In the genomic region with DNA sequence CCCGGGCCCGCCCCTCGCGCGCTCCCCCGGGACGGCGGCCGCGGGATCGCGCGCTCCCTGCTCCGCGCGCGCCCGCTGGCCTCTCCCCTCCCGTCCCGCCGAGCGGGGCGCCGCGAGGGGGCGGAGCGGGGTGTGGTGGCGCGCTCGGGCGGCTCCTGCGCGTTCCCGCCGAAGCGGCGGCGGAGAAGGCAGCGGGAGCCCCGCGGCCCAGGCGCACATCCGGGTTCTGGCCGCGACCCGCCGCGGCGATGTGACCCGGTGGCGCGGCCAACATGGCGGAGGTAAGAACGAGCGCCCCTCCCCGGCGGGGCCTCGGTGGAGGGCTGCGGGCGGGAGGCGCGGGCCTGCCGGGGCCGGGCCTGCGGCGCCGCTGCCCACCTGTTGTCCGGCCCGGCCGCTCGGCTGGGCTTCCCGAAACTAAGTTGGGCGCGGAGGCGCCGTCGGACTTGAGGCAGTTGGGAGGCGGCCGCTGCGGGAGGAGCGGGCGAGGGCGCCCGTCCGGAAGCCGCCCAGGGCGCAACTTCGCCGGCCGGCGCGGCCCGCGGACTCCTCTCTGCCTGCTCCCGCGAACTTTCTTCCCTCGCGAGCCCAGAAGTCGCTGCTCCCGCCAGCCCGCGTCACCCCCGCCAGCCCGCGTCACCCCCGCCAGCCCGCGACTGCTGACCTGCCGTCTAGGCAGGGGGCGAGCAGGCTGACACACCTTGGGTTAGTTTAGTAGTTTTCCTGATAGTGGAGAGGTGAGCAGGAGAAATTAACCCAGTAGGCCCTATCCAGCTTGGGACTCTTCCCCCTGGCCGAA, we compare ENCODE assay signal across 8 mouse cellular contexts. TPM values are rescaled to one million over a fixed set of nuclear protein-coding genes. Genes with fewer than 3 reads are reported as not detected.
DNase-seq lines count a peak whose midpoint lies in the region; ATAC-seq and TF ChIP-seq lines count a peak whose summit lies in the region.

No protein-coding gene starts in this region.

- under 1% methylated on average over 96 of the region's 111 CpGs for WGBS in heart, embryonic 12.5 days
- WGBS in kidney, embryonic 16.5 days, result under 1% methylated on average over 84 of the region's 111 CpGs
- under 1% methylated on average over 49 of the region's 111 CpGs for WGBS in midbrain, postnatal 0 days

- H3K27me3 ChIP-seq in C2C12 (ENCODE audit: control insufficient read depth, insufficient read depth, insufficient read length), result no peaks in the 10 kb centered on the region
- H3K27me3 ChIP-seq in erythroblast, embryonic 14.5 days (ENCODE audit: control insufficient read depth), result no peaks in the 10 kb centered on the region
- no peaks in the 10 kb centered on the region for H3K27me3 ChIP-seq in heart, embryonic 12.5 days (replicated peaks)
- H3K27me3 ChIP-seq in kidney, embryonic 16.5 days (ENCODE audit: insufficient read depth, low read length), result no peaks in the 10 kb centered on the region
- H3K27me3 ChIP-seq in midbrain, postnatal 0 days (ENCODE audit: insufficient read depth, low read length), result no peaks in the 10 kb centered on the region

- H3K36me3 ChIP-seq in C2C12 (ENCODE audit: control insufficient read depth, insufficient read depth), result no peaks in the 10 kb centered on the region
- peaks cover 48% of the 10 kb centered on the region for H3K36me3 ChIP-seq in erythroblast, embryonic 14.5 days (ENCODE audit: control insufficient read depth)
- H3K36me3 ChIP-seq in heart, embryonic 12.5 days, result peaks cover 5% of the 10 kb centered on the region
- peaks cover 5% of the 10 kb centered on the region for H3K36me3 ChIP-seq in kidney, embryonic 16.5 days (ENCODE audit: insufficient read depth, low read length)
- H3K36me3 ChIP-seq in midbrain, postnatal 0 days (ENCODE audit: insufficient read depth, low read length), result peaks cover 2% of the 10 kb centered on the region; the same call in 1 of the 2 replicates

- peak overlapping the region; percentile 95 for H3K27ac ChIP-seq in heart, embryonic 12.5 days (ENCODE audit: poor library complexity, severe bottlenecking)
- H3K27ac ChIP-seq in kidney, embryonic 16.5 days (ENCODE audit: low read length), result peak overlapping the region; percentile 99
- peak overlapping the region; percentile 71 for H3K27ac ChIP-seq in midbrain, postnatal 0 days (ENCODE audit: low read depth, low read length)

- DNase-seq in brain, adult 2 months (ENCODE audit: low read depth, low spot score), result peak; percentile 89
- peak; percentile 90 for DNase-seq in liver
- DNase-seq in midbrain, postnatal 0 days (ENCODE audit: low spot score), result peak; percentile 77
- DNase-seq in spleen, postnatal 10 days (ENCODE audit: low spot score in 2 of 2), result peak; percentile 80 to 87

- no peak for TF ChIP-seq CTCF in C2C12 (IDR thresholded peaks at IDR 0.05; ENCODE audit: control insufficient read depth, insufficient read depth, insufficient read length)
- TF ChIP-seq CTCF in midbrain, postnatal 0 days (IDR thresholded peaks at IDR 0.05), result no peak

- H3K9ac ChIP-seq in heart, embryonic 12.5 days, result peak overlapping the region; percentile 87
- H3K9ac ChIP-seq in kidney, embryonic 16.5 days (replicated peaks; ENCODE audit: low read length), result peak overlapping the region; percentile 96
- peak overlapping the region; percentile 73 for H3K9ac ChIP-seq in midbrain, postnatal 0 days (replicated peaks; ENCODE audit: low read length, poor library complexity, severe bottlenecking)

- H3K4me3 ChIP-seq in C2C12 (ENCODE audit: insufficient read depth, poor library complexity, severe bottlenecking), result peak overlapping the region; percentile 61
- H3K4me3 ChIP-seq in erythroblast, embryonic 14.5 days (replicated peaks), result peak overlapping the region; percentile 96
- H3K4me3 ChIP-seq in heart, embryonic 12.5 days, result peak overlapping the region; percentile 73
- peak overlapping the region; percentile 71 for H3K4me3 ChIP-seq in kidney, embryonic 16.5 days (ENCODE audit: low read length)
- peak overlapping the region; percentile 90 for H3K4me3 ChIP-seq in midbrain, postnatal 0 days (ENCODE audit: low read depth, low read length)

- peaks cover 69% of the 10 kb centered on the region for H3K79me2 ChIP-seq in C2C12 (ENCODE audit: control insufficient read depth, insufficient read depth)

- peak overlapping the region; percentile 88 for H3ac ChIP-seq in C2C12 (ENCODE audit: control insufficient read depth, insufficient read length, low read depth)

- peak; percentile 78 for ATAC-seq in heart, embryonic 12.5 days (ENCODE audit: insufficient number of reproducible peaks, low FRiP score)
- peak; percentile 69 for ATAC-seq in kidney, embryonic 16.5 days (ENCODE audit: low FRiP score, low TSS enrichment)
- peak; percentile 45 for ATAC-seq in midbrain, postnatal 0 days (ENCODE audit: low FRiP score)

- H3K4me1 ChIP-seq in erythroblast, embryonic 14.5 days (ENCODE audit: control insufficient read depth), result peaks cover 62% of the 10 kb centered on the region
- H3K4me1 ChIP-seq in heart, embryonic 12.5 days (replicated peaks), result peaks cover 21% of the 10 kb centered on the region
- H3K4me1 ChIP-seq in kidney, embryonic 16.5 days (ENCODE audit: insufficient read depth, low read length), result peaks cover 24% of the 10 kb centered on the region
- H3K4me1 ChIP-seq in midbrain, postnatal 0 days (ENCODE audit: insufficient read depth, low read length), result peaks cover 7% of the 10 kb centered on the region

- no peaks in the 10 kb centered on the region for H3K9me3 ChIP-seq in erythroblast, embryonic 14.5 days (ENCODE audit: control insufficient read depth, low read length)
- no peaks in the 10 kb centered on the region for H3K9me3 ChIP-seq in heart, embryonic 12.5 days (replicated peaks)
- no peaks in the 10 kb centered on the region for H3K9me3 ChIP-seq in kidney, embryonic 16.5 days (ENCODE audit: low read length)
- H3K9me3 ChIP-seq in midbrain, postnatal 0 days (ENCODE audit: low read length), result no peaks in the 10 kb centered on the region

- peak overlapping the region; percentile 63 for H3K4me2 ChIP-seq in heart, embryonic 12.5 days
- peak overlapping the region; percentile 76 for H3K4me2 ChIP-seq in kidney, embryonic 16.5 days (replicated peaks; ENCODE audit: low read depth, low read length)
- peak overlapping the region; percentile 83 for H3K4me2 ChIP-seq in midbrain, postnatal 0 days (ENCODE audit: low read depth, low read length, poor library complexity, severe bottlenecking)

- H3K79me3 ChIP-seq in C2C12 (ENCODE audit: low read depth), result peaks cover 57% of the 10 kb centered on the region

TF ChIP-seq in C2C12, 6 proteins besides CTCF, POLR2A, EP300 and RAD21:
- TF ChIP-seq CEBPB (IDR thresholded peaks at IDR 0.05; ENCODE audit: low read depth) (no peak), USF1 (IDR thresholded peaks at IDR 0.05; ENCODE audit: low read depth) (no peak), MAX (IDR thresholded peaks at IDR 0.05) (no peak), FOSL1 (IDR thresholded peaks at IDR 0.05; ENCODE audit: insufficient read depth, low read length, poor library complexity, severe bottlenecking) (no peak), MYOG (IDR thresholded peaks at IDR 0.05; ENCODE audit: control insufficient read depth, extremely low read depth, insufficient read length) (no peak), MYOD1 (IDR thresholded peaks at IDR 0.05; ENCODE audit: control insufficient read depth, insufficient read length, low read depth) (no peak)

RNA-seq across cellular contexts. Expression of gene Wdr78, which starts 5.1 kb away (rescaled TPM):
- 0.36 TPM for polyA plus RNA-seq in C2C12 (2012; fragmentation: generic; extraction: Trizol)
- 0.08 and 0.09 TPM in 2 replicates for polyA plus RNA-seq in erythroblast, embryonic 14.5 days (2012)
- 2.0 TPM in 2 replicates for polyA plus RNA-seq in heart, embryonic 12.5 days (2016; fragmentation: Nextera tagmentation; extraction: Ambion mirVana)
- 4.0 and 4.3 TPM in 2 replicates for polyA plus RNA-seq in kidney, embryonic 16.5 days (2015; fragmentation: Nextera tagmentation; extraction: Ambion mirVana)
- total RNA-seq in midbrain, postnatal 0 days (2014; rRNA removed), result 5.1 and 9.1 TPM in 2 replicates
- 2.1 and 2.8 TPM in 2 replicates for polyA plus RNA-seq in midbrain, postnatal 0 days (2015; fragmentation: Nextera tagmentation; extraction: Ambion mirVana)

RNA-seq across cellular contexts. Expression of gene Mier1, which starts 5.2 kb away (rescaled TPM):
- 7.4 TPM for polyA plus RNA-seq in C2C12 (2012; fragmentation: generic; extraction: Trizol)
- polyA plus RNA-seq in erythroblast, embryonic 14.5 days (2012), result 0.49 and 0.55 TPM in 2 replicates
- 33.8 and 35.9 TPM in 2 replicates for polyA plus RNA-seq in heart, embryonic 12.5 days (2016; fragmentation: Nextera tagmentation; extraction: Ambion mirVana)
- 36.4 and 37.1 TPM in 2 replicates for polyA plus RNA-seq in kidney, embryonic 16.5 days (2015; fragmentation: Nextera tagmentation; extraction: Ambion mirVana)
- 30.6 and 49.7 TPM in 2 replicates for total RNA-seq in midbrain, postnatal 0 days (2014; rRNA removed)
- polyA plus RNA-seq in midbrain, postnatal 0 days (2015; fragmentation: Nextera tagmentation; extraction: Ambion mirVana), result 25.3 and 32.8 TPM in 2 replicates

Comparison
In these comparisons a context has a peak if more than half of its experiments do, and no peak if none do; other contexts are left out.
1. Peak in every context shown above with its lines: DNase-seq, ATAC-seq, H3K4me3 ChIP-seq and H3K27ac ChIP-seq.